Mouse (Mus musculus) gastrocnemius, postnatal 25 days (tissue): Measurements from ENCODE around the gene Bud23. TPM values are rescaled to one million over a fixed set of nuclear protein-coding genes. Genes with fewer than 3 reads are reported as not detected.
A peak's percentile ranks its signal among the peaks of the same experiment; 100 is the strongest.

Experiments
- DNase-seq: peaks from one replicate; pipeline ENCODE4 v3.0.0; 2022
- total RNA-seq, 2 experiments: library from RNA; stranded (reverse); gene quantifications; 1 replicate in 1 of 2; 2 replicates in 1 of 2; pipeline ENCODE4 v1.2.3; 2021

Bud23 gene
- total RNA-seq, 2 experiments from 2014 or later = 21.7 to 27.4 TPM

DNA sequence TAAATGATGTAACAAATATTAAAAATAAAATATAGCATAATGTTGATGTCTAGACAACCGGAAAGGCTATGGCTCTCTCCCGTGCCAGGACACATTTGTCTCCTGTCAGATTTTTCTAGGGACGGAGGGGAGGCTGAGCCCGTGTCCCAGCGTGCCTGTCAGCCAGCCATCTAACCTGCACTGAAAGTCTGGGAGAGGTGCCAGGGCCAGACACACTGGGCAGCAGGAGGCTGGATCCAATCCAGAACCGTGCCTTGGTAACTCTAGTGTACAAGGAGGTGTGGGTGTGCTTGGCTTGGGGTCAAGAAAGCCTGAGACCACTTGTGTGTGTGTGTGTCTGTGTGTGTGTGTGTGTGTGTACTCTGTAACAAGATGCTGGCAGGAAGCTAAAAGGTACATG, 42.9 kb downstream of the Bud23 start:
- DNase-seq = no peak

DNA sequence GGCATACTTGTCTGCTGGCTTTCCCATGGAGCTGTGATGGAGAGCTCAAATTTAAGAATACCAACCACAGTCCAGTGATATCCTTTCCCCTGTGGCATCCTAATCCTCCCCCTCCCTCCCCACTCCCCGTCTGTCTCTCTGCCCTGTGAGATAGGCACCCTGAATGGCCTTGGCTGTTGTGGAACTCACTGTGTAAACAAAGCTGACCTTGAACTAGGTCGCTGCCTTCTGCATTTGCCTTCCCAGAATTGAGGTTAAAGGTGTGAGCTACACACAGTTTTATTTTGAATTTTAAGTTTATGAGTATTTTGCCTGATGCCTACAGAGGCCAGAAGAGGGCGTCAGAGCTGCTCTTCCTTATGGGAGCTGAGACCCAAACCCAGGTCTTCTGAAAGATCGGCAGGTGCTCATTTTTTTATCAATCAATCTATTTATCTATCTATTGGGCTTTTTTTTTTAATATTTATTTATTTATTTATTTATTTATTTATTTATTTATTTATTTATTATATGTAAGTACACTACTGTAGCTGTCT, 48.5 kb downstream of the Bud23 start:
- no peak for DNase-seq

DNA sequence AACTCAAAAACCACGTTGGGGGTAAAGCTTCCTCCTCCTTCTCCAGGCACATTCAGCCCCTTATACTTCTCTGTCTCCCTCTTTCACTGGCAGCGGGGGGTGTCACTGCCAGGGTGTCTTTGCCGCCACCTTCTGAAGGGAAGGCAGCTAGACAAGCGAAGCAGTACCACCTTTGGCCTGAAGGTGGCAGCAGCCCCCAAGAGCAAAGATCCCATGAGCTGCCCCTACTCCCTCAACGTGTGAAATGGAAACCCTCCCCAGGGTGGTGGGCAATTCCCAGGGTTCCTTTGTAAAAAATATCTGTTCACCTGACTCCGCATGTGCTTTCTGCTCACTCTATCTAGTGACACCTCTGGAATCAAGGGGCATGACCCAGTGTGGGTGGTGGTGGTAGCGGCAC, 49.3 kb downstream of the Bud23 start:
- DNase-seq = peak; percentile 65

DNA sequence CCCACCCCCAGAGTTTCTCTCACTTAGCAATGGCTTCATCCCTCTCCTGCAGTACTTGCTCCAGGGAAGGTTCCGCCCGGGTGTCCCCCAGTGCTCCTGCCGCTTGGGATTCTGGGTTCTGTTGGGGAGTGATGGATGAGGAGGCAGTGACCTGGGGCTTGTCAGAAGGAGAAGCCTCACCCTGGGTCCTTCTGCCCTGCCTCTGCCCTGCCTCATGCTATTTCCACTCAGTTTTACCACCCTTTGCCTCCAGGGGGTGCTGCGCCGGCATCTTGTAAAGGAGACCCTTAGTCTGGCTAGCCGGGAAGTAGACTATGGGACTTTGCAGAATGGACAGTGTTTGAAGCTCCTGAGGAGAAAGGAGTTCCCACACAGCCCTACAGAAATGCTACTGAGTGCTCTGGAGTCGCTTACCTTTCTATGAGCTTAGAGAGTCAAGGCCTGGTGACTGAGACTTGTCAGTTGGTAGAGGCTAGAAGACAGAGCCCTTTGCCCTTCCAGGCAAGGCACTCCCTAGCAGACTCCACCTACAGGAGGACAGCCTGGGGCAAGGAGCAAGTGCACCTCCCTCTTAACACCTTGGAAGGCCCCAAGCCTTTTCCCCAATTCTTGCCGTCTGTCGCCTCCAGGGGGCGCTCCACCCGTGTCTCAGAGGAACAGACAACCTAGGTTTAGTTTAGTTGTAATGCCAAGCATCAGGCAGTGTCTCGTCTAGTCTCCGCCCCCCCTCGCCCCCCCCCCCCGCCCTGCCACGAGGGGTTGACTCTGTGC, 51.9 kb downstream of the Bud23 start:
- peak; percentile 51 for DNase-seq

DNA sequence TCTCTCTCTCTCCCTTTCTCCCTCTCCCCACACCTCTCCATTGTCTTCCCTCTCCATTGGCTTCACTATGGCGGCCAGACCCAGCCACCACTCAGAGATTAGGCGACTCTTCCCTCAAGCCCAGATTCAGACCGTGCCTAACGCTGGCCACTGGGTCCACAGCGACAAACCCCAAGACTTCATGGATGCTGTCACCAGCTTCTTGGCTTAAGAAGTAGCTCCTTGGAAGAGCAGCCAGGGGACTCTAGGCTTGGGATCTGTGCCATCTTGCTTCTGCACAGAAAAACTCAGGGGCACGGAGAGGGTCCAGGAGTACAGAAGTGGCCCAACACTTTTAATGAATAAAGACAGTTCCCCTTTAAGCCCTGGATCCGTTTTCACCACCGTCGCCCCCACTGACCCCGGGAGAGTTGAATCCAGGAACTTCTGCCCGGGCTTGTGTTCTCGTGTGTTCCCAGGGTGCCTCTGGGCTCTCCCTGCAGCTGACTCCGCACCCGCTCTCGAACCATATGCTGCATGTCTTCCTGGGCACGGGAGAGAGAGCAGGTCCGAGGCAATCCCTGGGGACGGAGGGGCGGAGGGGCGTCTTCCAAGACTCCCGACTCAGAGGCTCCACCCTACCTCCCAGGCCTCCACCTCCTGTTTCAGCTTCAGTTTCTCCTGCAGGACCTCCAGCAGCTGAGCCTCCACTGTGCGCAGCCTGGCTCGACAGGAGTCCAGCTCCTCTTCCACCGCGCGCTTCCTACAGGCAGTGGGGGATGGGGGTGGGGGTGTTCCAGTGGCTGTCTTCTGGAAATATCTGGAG, 52.7 kb downstream of the Bud23 start:
- no peak for DNase-seq

DNA sequence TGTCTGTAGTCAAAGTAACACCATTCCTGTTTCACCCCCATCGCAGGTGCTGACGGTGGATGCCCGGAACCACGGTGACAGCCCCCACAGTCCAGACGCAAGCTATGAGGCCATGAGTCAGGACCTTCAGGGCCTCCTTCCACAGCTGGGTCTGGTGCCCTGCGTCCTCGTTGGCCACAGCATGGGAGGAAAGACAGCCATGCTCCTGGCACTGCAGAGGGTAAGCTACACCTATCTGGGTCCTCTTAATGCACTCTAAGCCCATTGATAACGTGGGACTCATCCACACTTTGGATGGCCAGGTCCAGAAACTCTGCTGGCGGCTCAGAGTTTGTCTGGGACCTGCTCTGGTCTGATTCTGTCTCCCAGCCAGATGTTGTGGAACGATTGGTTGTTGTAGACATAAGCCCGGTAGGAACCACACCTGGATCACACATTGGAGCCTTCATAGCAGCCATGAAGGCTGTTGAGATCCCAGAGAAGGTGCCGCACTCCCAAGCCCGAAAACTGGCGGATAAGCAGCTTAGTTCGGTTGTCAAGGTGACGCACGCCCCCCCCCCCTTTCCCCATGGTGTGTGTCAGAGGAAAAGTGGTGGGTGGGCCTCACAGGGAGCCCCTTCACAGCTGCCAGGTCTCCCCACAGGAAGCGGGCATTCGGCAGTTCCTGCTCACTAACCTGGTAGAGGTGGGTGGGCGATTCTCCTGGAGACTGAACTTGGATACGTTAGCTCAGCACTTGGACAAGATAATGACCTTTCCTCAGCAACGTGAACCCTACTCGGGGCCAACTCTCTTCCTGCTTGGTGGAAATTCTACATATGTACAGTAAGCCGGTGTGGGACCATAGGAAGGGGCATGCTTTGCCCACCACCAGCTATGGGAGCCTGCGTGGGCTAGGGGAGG, 53.7 kb downstream of the Bud23 start:
- no peak for DNase-seq

DNA sequence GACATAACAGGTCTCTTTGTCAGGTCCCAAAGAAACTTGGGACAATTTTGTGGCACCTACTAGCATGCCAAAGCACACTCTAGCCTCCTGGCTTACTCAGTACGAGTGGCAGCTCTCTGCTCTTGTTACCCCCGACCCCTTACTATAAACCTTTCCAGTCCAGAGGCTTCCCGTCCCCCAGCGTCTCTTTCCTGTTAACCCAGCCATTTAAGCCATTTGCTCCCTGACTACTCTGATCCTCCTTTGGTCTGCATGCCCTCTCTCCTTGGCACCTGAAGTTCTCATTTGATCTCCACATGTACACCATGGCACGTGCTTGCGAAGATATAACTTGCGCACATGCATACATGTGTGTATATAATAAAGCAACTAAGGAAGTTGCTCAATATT, 54.4 kb downstream of the Bud23 start:
- no peak for DNase-seq

DNA sequence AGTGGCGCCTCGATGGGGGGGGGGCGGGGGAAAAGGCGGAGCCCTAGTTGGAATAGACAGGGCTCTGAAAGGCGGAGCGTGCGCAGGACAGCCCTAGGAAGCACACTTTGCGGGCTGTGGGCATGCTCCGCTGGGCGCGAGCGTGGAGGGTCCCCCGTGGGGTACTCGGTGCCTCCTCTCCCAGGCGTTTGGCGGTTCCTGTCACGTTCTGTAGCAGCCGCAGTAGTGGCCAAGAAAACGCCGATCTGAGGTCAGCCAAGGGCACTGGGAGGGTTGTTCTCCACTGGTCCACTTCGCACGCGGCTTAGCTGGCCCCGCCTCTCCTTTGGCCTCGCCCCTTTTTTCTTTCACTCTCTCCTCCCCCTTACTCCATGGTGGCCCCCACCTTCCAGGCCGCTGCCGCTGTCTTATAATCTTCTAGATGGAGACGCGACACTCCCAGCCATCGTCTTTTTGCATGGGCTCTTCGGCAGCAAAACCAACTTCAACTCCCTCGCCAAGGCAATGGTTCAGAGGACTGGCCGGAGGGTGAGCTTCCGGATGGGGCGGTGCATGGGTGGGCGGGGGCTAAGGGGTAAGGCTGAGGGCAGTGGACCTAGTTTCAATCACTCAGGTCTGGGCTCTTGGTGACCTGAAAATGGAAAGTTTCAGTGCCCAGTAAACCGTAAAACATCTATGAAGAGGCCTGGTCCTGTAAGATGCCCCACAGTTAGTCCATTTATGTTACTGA, 55.0 kb downstream of the Bud23 start:
- DNase-seq = peak; percentile 88

DNA sequence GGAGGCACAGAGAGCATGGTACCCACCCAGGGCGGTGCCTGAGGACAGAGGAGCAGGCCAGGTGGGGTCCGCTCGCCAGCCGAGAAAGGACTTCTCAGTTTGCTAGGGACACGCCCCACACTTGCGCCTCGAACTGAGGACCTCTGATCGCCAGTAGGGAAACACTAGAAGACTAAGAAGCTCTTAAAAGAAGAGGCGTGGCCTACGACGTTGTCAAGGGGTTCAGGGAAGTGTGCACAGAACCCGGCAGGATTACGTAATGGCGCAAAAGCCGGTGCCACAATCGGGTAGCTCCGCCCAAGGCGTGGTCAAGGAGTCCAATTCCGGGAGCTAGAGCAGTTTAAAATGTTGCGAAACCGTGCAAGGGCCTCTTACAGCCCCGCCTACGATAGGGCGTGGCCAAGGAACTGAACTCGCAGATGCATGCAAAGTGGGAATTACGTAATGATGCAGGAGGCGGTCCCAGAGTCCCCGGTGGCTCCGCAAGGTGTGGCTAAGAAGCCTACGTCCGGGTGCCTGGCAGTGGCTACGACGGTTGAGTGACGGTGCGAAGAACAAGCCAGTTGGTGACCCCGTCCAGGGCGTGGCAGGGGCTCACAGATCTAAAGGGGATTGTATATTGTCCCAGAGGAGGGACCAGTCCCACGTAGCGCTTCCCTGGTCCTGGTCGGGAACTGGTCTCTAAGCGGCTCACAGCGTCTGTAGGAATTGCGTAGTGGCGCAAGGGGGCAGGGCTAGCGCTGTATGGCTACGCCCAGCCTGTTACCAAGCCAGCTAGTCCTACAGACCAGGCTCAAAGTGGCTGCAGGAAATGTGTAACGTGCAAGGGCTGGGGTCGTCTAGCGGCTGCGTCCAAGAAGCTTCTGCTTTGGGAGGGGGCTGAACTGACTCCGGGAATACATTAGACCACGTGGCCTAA, 55.8 kb downstream of the Bud23 start, which contains the start of gene Abhd11:
TSS of gene Abhd11 (plus strand) at position 482 of the 919 bp plus-strand sequence.
- DNase-seq = peak; percentile 99

DNA sequence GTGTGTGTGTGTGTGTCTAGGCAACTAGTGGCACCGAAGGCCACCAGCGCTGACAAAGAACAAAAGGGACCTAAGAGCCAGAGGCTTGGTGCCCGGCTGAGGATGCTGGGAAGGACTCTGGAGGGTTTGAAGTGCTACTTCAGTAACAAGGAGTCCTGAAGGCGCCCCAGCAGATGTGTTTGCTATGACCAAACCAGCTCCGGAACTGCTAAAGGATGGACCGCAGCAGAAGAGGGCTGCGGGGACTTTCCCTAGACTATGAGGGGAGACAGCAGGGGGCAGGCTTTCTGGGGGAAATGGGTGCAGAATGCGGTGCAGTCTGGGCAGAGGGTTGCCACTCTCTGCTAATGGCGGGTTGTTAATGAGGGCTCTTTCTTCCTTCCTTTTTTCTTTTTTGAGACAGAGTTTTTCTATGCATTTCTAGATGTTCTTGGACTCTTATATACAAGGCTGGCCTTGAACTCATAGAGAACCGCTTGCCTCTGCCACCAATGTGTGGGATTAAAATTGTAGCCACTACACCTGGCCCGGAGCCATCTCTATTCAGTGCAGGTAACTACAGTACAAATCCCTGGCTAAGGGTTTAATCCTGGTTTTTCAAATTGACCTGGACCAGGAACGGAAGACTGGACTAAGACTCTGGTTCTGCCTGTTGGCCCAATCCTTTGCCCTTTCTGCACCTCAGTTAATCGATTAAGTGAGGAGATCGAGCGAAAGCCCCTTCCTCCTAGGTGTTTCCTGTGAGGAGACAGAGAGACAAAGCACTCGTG, 56.8 kb downstream of the Bud23 start:
- DNase-seq = no peak

Other genes with a start within 250 kb of the Bud23 start
- not detected for gene Tmem270, start 158.2 kb downstream of the Bud23 start, total RNA-seq
- not detected for gene Cldn13, start 149.4 kb downstream of the Bud23 start, total RNA-seq
- gene Mettl27, start 132.6 kb downstream of the Bud23 start, total RNA-seq = 1 to 10 TPM; 4.0 to 5.2 TPM
- not detected for gene Cldn4, start 118.0 kb downstream of the Bud23 start, total RNA-seq
- gene Cldn3, start 78.7 kb downstream of the Bud23 start, total RNA-seq = under 1 TPM in 1 of 2 experiments, not detected in 1; 0.21 TPM
- 10 to 100 TPM; 57.1 to 58.5 TPM for gene Abhd11, start 55.8 kb downstream of the Bud23 start, total RNA-seq
- 1 to 10 TPM in 1 of 2 experiments, under 1 TPM in 1; 0.69 to 1.5 TPM for gene Stx1a, start 41.5 kb downstream of the Bud23 start, total RNA-seq
- gene Dnajc30, start 757 bp downstream of the Bud23 start, total RNA-seq = 10 to 100 TPM; 22.0 to 25.2 TPM
- under 1 TPM in 1 of 2 experiments, not detected in 1; 0.41 TPM for gene Vps37d, start 13.3 kb upstream of the Bud23 start, total RNA-seq
- gene Mlxipl, start 24.9 kb upstream of the Bud23 start, total RNA-seq = 10 to 100 TPM; 72.1 to 80.3 TPM
- gene Tbl2, start 84.7 kb upstream of the Bud23 start, total RNA-seq = 10 to 100 TPM in 1 of 2 experiments, 1 to 10 TPM in 1; 7.5 to 10.5 TPM
- gene Bcl7b, start 103.3 kb upstream of the Bud23 start, total RNA-seq = 10 to 100 TPM; 27.1 to 27.4 TPM
- gene Baz1b, start 122.3 kb upstream of the Bud23 start, total RNA-seq = 10 to 100 TPM; 25.7 to 29.2 TPM
- 10 to 100 TPM; 13.0 to 35.9 TPM for gene Fzd9, start 186.3 kb upstream of the Bud23 start, total RNA-seq